Mouse (Mus musculus) bone marrow macrophage, adult 2 months (primary cell): ENCODE results near the gene Rpl29.

Experiments
- CTCF ChIP-seq: IDR thresholded peaks from 2 replicates; pipeline ENCODE4 v1.5.1; 2012; ENCODE audit warnings: low read depth, mild to moderate bottlenecking, low read length, moderate library complexity
- POLR2A ChIP-seq: IDR thresholded peaks from 2 replicates; pipeline ENCODE4 v1.6.1; 2012; ENCODE audit warnings: mild to moderate bottlenecking, low read depth, low read length, borderline replicate concordance

DNA sequence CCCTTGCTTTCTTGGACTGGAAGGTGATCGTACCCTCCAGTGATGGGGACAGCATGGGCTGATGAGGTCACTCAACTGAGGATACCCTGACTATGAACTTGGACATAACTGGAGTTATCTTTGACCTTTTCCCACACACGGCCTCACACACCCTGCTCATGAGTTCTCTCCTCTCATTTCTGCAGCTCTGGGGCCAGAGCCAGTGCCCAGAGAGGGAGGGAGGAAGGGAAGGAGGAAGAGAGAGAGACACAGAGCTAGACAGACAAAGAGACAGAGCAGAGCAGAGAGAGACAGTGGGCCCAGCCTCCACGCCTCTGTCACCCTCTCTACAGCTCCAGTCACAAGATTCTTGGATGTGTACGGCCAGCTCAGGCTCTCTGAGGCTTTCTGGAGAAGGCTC lies 43.1 kb downstream of the Rpl29 start:
- TF ChIP-seq CTCF (no peak), POLR2A (no peak)
